Mouse (Mus musculus): Measurements from ENCODE around the gene Glo1. TPM values are rescaled to one million over a fixed set of nuclear protein-coding genes. Genes with fewer than 3 reads are reported as not detected.
A peak's percentile ranks its signal among the peaks of the same experiment; 100 is the strongest.

Glo1 gene
- polyA plus RNA-seq, 1 experiment from 2014 or later = 161 TPM

GRCm38 (mm10) chr17:30559536-30559935, 67.1 kb downstream of the Glo1 start:
- Histone ChIP-seq H3K27me3 (replicated peaks; ENCODE audit: insufficient read depth, low read length) (no peaks in the 10 kb centered on the region), H3K4me2 (replicated peaks; ENCODE audit: low read depth, low read length) (no peak overlapping the region), H3K9me3 (ENCODE audit: low read length) (no peaks in the 10 kb centered on the region), H3K36me3 (ENCODE audit: insufficient read depth, low read length) (no peaks in the 10 kb centered on the region), H3K4me3 (ENCODE audit: low read depth, low read length) (no peak overlapping the region), H3K9ac (replicated peaks; ENCODE audit: low read depth) (no peak overlapping the region), H3K4me1 (ENCODE audit: insufficient read depth, low read depth, low read length) (no peaks in the 10 kb centered on the region), H3K27ac (ENCODE audit: low read length) (no peak overlapping the region)
- DNase-seq (ENCODE audit: low spot score) (peak; percentile 66), ATAC-seq (no peak)
- WGBS = 32% methylated on average over 3 of the region's 3 CpGs
- TF ChIP-seq EP300 (IDR thresholded peaks at IDR 0.05) = no peak
- TF ChIP-seq CTCF (IDR thresholded peaks at IDR 0.05) = peak; percentile 92

GRCm38 (mm10) chr17:30558623-30559022, 68.0 kb downstream of the Glo1 start:
- 74% methylated on average over 2 of the region's 2 CpGs for WGBS
- Histone ChIP-seq H3K4me2 (replicated peaks; ENCODE audit: low read depth, low read length) (no peak overlapping the region), H3K9me3 (ENCODE audit: low read length) (no peaks in the 10 kb centered on the region), H3K27ac (ENCODE audit: low read length) (no peak overlapping the region), H3K4me3 (ENCODE audit: low read depth, low read length) (no peak overlapping the region), H3K27me3 (replicated peaks; ENCODE audit: insufficient read depth, low read length) (no peaks in the 10 kb centered on the region), H3K36me3 (ENCODE audit: insufficient read depth, low read length) (no peaks in the 10 kb centered on the region), H3K9ac (replicated peaks; ENCODE audit: low read depth) (no peak overlapping the region), H3K4me1 (ENCODE audit: insufficient read depth, low read depth, low read length) (no peaks in the 10 kb centered on the region)
- ATAC-seq (no peak), DNase-seq (ENCODE audit: low spot score) (no peak)
- TF ChIP-seq EP300 (IDR thresholded peaks at IDR 0.05) (no peak), CTCF (IDR thresholded peaks at IDR 0.05) (no peak)

GRCm38 (mm10) chr17:30556512-30556911, 70.2 kb downstream of the Glo1 start:
- no peaks in the 10 kb centered on the region for H3K36me3 ChIP-seq (ENCODE audit: insufficient read depth, low read length)
- no peaks in the 10 kb centered on the region for H3K4me1 ChIP-seq (ENCODE audit: insufficient read depth, low read depth, low read length)
- H3K27ac ChIP-seq (ENCODE audit: low read length) = no peak overlapping the region
- WGBS = 81% methylated on average over 3 of the region's 3 CpGs
- H3K27me3 ChIP-seq (replicated peaks; ENCODE audit: insufficient read depth, low read length) = no peaks in the 10 kb centered on the region
- ATAC-seq (no peak), DNase-seq (ENCODE audit: low spot score) (no peak)
- no peak overlapping the region for H3K4me3 ChIP-seq (ENCODE audit: low read depth, low read length)
- TF ChIP-seq CTCF (IDR thresholded peaks at IDR 0.05) = no peak
- TF ChIP-seq EP300 (IDR thresholded peaks at IDR 0.05) = no peak
- H3K9ac ChIP-seq (replicated peaks; ENCODE audit: low read depth) = no peak overlapping the region
- no peaks in the 10 kb centered on the region for H3K9me3 ChIP-seq (ENCODE audit: low read length)
- no peak overlapping the region for H3K4me2 ChIP-seq (replicated peaks; ENCODE audit: low read depth, low read length)

GRCm38 (mm10) chr17:30553027-30553937, 73.4 kb downstream of the Glo1 start:
- DNase-seq (ENCODE audit: low spot score) = no peak
- Histone ChIP-seq H3K27ac (ENCODE audit: low read length) (no peak overlapping the region), H3K4me3 (ENCODE audit: low read depth, low read length) (no peak overlapping the region), H3K4me2 (replicated peaks; ENCODE audit: low read depth, low read length) (no peak overlapping the region), H3K27me3 (replicated peaks; ENCODE audit: insufficient read depth, low read length) (no peaks in the 10 kb centered on the region), H3K9ac (replicated peaks; ENCODE audit: low read depth) (no peak overlapping the region), H3K36me3 (ENCODE audit: insufficient read depth, low read length) (no peaks in the 10 kb centered on the region), H3K4me1 (ENCODE audit: insufficient read depth, low read depth, low read length) (no peaks in the 10 kb centered on the region; the same call in 1 of the 2 replicates), H3K9me3 (ENCODE audit: low read length) (no peaks in the 10 kb centered on the region)
- TF ChIP-seq CTCF (IDR thresholded peaks at IDR 0.05) (no peak), EP300 (IDR thresholded peaks at IDR 0.05) (no peak)
- ATAC-seq = no peak
- 77% methylated on average over 4 of the region's 4 CpGs for WGBS

- ATAC-seq = peak; percentile 82
- H3K4me2 ChIP-seq (replicated peaks; ENCODE audit: low read depth, low read length) = peak overlapping the region; percentile 38
- DNase-seq (ENCODE audit: low spot score) = peak; percentile 74
- H3K36me3 ChIP-seq (ENCODE audit: insufficient read depth, low read length) = no peaks in the 10 kb centered on the region
- H3K9me3 ChIP-seq (ENCODE audit: low read length) = no peaks in the 10 kb centered on the region
- H3K9ac ChIP-seq (replicated peaks; ENCODE audit: low read depth) = no peak overlapping the region
- H3K27ac ChIP-seq (ENCODE audit: low read length) = peak overlapping the region; percentile 73
- H3K27me3 ChIP-seq (replicated peaks; ENCODE audit: insufficient read depth, low read length) = no peaks in the 10 kb centered on the region
- no peak overlapping the region for H3K4me3 ChIP-seq (ENCODE audit: low read depth, low read length)
- WGBS = 17% methylated on average over 1 of the region's 1 CpGs
- no peak for TF ChIP-seq CTCF (IDR thresholded peaks at IDR 0.05)
- TF ChIP-seq EP300 (IDR thresholded peaks at IDR 0.05) = peak; percentile 69
- no peaks in the 10 kb centered on the region; the same call in 1 of the 2 replicates for H3K4me1 ChIP-seq (ENCODE audit: insufficient read depth, low read depth, low read length)
These were observed 75.9 kb downstream of the Glo1 start for GRCm38 (mm10) chr17:30550774-30551107.

GRCm38 (mm10) chr17:30549899-30550773, 76.5 kb downstream of the Glo1 start:
- Histone ChIP-seq H3K27ac (ENCODE audit: low read length) (peak overlapping the region; percentile 73), H3K36me3 (ENCODE audit: insufficient read depth, low read length) (no peaks in the 10 kb centered on the region), H3K4me1 (ENCODE audit: insufficient read depth, low read depth, low read length) (no peaks in the 10 kb centered on the region; the same call in 1 of the 2 replicates), H3K9me3 (ENCODE audit: low read length) (no peaks in the 10 kb centered on the region), H3K4me3 (ENCODE audit: low read depth, low read length) (no peak overlapping the region; the same call in 1 of the 2 replicates), H3K27me3 (replicated peaks; ENCODE audit: insufficient read depth, low read length) (no peaks in the 10 kb centered on the region), H3K4me2 (replicated peaks; ENCODE audit: low read depth, low read length) (peak overlapping the region; percentile 38), H3K9ac (replicated peaks; ENCODE audit: low read depth) (no peak overlapping the region)
- WGBS = 49% methylated on average over 9 of the region's 9 CpGs
- peak; percentile 54 for ATAC-seq
- TF ChIP-seq CTCF (IDR thresholded peaks at IDR 0.05) = no peak
- no peak for DNase-seq (ENCODE audit: low spot score)
